Mouse (Mus musculus): ENCODE results near the gene Sco1. TPM values are rescaled to one million over a fixed set of nuclear protein-coding genes. Genes with fewer than 3 reads are reported as not detected.

Sco1 gene
- polyA plus RNA-seq, 1 experiment from 2014 or later = 18.2 TPM

DNA sequence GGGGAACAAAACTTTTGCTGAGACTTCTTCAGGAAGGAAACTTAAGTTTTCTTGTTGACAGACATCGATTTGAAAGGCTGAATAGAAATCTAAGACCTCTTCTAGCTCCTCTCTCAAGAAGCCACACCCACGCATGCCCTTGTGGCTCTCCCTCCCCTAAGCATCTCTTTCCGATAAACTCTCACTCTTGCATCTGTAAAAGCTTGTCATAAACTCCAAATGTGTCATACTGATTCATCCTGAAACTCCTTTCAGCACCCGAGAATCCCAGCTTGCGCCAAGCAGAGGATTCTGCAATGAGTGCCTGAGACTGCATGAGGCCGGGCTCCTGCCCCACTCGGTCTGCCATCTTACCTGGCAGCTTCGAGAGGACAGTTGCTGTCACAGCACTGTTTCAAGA lies 4.0 kb upstream of the Sco1 start:
- H3K9ac ChIP-seq = no peak overlapping the region
- peaks cover 13% of the 10 kb centered on the region for H3K4me1 ChIP-seq
- WGBS = 89% methylated on average over 8 of the region's 8 CpGs
- H3K4me2 ChIP-seq (replicated peaks) = no peak overlapping the region
- H3K36me3 ChIP-seq = peaks cover 19% of the 10 kb centered on the region
- no peak overlapping the region for H3K4me3 ChIP-seq
- no peak overlapping the region for H3K27ac ChIP-seq
- ATAC-seq (ENCODE audit: low FRiP score) = no peak
- H3K27me3 ChIP-seq = no peaks in the 10 kb centered on the region
- H3K9me3 ChIP-seq (replicated peaks) = no peaks in the 10 kb centered on the region

DNA sequence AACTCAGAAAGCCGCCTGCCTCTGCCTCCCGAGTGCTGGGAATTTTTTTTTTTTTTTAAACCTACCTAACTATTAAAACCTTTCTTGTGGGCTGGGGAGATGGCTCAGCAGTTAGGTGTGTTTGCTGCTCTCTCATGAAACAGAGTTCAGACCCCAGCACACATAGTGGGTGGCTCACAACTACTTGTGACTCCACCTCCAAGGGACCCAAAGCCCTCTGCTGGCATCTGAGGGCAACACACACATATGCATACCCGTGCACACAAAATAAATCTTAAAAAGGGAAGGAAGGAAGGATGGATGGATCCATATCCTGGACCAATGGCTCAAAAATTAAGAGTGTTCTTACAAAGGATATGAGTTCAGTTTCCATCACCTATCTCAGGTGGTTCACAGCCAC lies 3.2 kb upstream of the Sco1 start:
- 91% methylated on average over 3 of the region's 3 CpGs for WGBS
- no peak overlapping the region for H3K4me3 ChIP-seq
- no peak for ATAC-seq (ENCODE audit: low FRiP score)
- H3K9me3 ChIP-seq (replicated peaks) = no peaks in the 10 kb centered on the region
- H3K4me2 ChIP-seq (replicated peaks) = no peak overlapping the region
- H3K27me3 ChIP-seq = no peaks in the 10 kb centered on the region
- no peak overlapping the region for H3K27ac ChIP-seq
- no peak overlapping the region for H3K9ac ChIP-seq
- peaks cover 20% of the 10 kb centered on the region for H3K4me1 ChIP-seq
- peaks cover 24% of the 10 kb centered on the region for H3K36me3 ChIP-seq

DNA sequence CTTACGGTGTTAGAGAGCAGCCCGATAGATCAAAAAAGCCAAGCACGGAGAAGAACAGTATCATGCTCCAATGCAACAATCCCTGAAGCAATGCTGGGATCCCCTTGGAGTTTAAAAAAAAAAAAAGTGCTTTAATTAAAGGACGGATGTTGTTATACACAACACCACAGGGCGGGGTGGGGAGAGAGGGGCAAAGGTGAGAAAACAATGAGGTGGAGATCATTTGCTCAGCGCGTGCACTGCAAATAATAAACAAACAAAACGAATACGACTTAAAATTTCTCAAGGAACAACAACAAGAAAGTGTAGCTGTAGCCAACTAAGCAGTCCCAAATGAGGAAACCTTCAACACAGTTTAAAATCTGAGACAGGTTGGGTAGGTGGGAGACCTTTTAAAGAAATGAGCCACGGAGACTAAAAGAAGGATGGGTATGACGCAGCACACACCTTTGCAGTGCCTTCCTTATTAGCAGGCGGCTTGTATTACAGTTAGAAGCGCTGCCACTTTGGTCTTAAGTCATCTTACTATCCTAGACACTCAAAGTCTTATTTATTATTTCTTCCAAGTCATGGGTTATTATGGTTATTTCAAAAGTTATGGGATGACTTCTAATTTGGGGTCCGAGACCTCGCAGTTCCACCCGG lies 672 bp upstream of the Sco1 start:
- ATAC-seq (ENCODE audit: low FRiP score) = peak; percentile 69
- peak overlapping the region; percentile 82 for H3K27ac ChIP-seq
- WGBS = 10% methylated on average over 16 of the region's 16 CpGs
- H3K4me2 ChIP-seq (replicated peaks) = peak overlapping the region; percentile 64
- H3K4me1 ChIP-seq = peaks cover 20% of the 10 kb centered on the region
- H3K9ac ChIP-seq = peak overlapping the region; percentile 73
- peaks cover 28% of the 10 kb centered on the region for H3K36me3 ChIP-seq
- peak overlapping the region; percentile 84 for H3K4me3 ChIP-seq
- no peaks in the 10 kb centered on the region for H3K9me3 ChIP-seq (replicated peaks)
- no peaks in the 10 kb centered on the region for H3K27me3 ChIP-seq

DNA sequence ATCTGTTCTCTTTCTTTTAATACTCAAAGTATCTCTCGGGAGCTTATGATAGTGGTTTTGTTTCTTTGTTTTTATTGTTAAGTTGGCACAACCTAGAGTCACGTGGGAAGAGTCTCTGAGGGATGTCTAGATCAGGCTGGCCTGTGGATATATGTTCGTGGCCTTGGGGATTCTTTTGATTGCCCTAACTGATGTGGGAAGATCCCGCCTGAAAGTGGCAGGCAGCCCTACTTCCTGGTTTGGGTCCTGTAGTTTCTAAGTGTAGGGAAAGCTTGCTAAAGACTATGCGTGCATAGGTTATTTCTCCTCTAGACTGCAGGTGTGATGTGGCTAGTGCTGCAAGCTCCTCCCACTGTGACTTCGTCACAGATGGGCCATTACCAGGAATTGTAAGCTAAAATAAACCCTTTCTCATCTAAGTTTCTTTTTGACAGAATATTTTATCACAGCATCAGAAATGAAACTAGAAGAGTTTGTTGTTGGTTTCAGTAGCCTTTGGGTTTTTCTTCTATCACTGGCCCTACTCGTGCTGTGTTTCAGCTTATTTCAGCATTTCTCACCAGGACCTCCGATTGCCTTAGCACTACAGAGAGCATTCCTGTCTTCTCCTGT lies 2.4 kb downstream of the Sco1 start:
- WGBS = 89% methylated on average over 8 of the region's 8 CpGs
- H3K27me3 ChIP-seq = no peaks in the 10 kb centered on the region
- no peaks in the 10 kb centered on the region for H3K9me3 ChIP-seq (replicated peaks)
- no peak for ATAC-seq (ENCODE audit: low FRiP score)
- no peak overlapping the region for H3K27ac ChIP-seq
- peaks cover 20% of the 10 kb centered on the region for H3K4me1 ChIP-seq
- no peak overlapping the region for H3K4me3 ChIP-seq
- H3K4me2 ChIP-seq (replicated peaks) = no peak overlapping the region
- no peak overlapping the region for H3K9ac ChIP-seq
- H3K36me3 ChIP-seq = peaks cover 50% of the 10 kb centered on the region

DNA sequence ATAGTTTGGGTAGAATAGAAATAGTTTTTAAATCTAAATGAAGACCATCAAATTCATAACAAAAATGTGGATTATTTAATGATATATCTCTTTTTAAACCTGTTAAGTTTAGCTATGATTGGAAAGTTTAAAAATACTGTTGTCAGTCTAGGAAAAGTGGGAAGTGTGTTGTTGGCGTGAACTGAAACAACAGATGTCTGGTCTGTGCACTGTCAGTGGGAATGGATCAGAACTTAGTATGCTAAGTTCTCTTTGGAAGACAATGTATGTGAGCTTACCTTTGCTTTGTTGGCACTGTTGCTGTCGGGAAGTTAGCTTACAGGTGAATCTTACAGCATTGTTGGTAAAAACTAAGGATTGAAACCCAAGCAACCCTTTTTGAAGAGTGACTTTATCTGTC lies 8.8 kb downstream of the Sco1 start:
- ATAC-seq (ENCODE audit: low FRiP score) = no peak
- H3K36me3 ChIP-seq = peaks cover 87% of the 10 kb centered on the region
- H3K4me2 ChIP-seq (replicated peaks) = no peak overlapping the region
- H3K27ac ChIP-seq = no peak overlapping the region
- 94% methylated on average over 2 of the region's 2 CpGs for WGBS
- no peaks in the 10 kb centered on the region for H3K4me1 ChIP-seq
- H3K27me3 ChIP-seq = no peaks in the 10 kb centered on the region
- no peaks in the 10 kb centered on the region for H3K9me3 ChIP-seq (replicated peaks)
- H3K4me3 ChIP-seq = no peak overlapping the region
- H3K9ac ChIP-seq = no peak overlapping the region

DNA sequence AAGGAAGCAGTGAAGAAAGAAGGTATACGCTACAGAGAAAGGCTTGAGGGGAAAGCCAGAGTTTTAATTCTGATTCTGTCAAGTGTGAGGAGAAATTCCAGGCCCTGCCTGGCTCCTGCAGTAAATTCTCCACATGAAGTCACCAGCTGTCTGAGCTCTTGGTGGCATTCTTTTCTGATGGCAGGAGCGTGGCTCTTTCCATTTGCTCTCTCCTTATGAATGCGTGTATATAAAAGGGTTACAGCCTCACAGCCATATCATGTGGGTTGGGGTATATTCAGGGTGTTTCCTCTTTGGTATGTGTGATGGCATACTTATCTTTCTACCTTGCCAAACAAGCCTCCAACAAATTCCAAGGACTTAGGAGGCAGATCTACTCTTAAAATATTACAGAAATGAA lies 10.3 kb downstream of the Sco1 start:
- no peaks in the 10 kb centered on the region for H3K4me1 ChIP-seq
- ATAC-seq (ENCODE audit: low FRiP score) = no peak
- H3K4me2 ChIP-seq (replicated peaks) = no peak overlapping the region
- no peaks in the 10 kb centered on the region for H3K27me3 ChIP-seq
- no peak overlapping the region for H3K27ac ChIP-seq
- no peak overlapping the region for H3K4me3 ChIP-seq
- no peaks in the 10 kb centered on the region for H3K9me3 ChIP-seq (replicated peaks)
- no peak overlapping the region for H3K9ac ChIP-seq
- H3K36me3 ChIP-seq = peaks cover 84% of the 10 kb centered on the region
- 96% methylated on average over 3 of the region's 3 CpGs for WGBS

DNA sequence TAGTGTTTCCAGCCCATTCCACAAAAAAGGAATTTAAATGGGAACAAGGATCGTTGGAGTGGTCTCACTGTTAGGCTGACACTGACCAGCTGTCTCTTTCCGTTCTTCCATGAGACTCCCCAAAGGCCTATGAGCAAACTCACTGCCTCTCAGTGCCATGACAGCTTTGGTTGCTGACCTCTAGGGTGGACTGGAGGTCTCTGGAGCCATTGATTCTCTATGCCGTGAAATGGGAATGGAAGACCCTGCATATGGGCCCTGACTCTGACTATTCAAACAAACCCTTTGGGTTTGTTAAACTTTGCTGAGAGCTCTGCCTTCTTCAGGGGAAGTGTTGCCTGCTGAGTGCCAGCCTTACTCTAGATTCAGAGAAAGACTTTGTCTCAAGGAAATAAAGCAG lies 15.3 kb downstream of the Sco1 start:
- 87% methylated on average over 3 of the region's 3 CpGs for WGBS
- H3K9me3 ChIP-seq (replicated peaks) = no peaks in the 10 kb centered on the region
- no peak overlapping the region for H3K4me3 ChIP-seq
- H3K9ac ChIP-seq = no peak overlapping the region
- no peak overlapping the region for H3K4me2 ChIP-seq (replicated peaks)
- H3K27ac ChIP-seq = no peak overlapping the region
- no peak for ATAC-seq (ENCODE audit: low FRiP score)
- no peaks in the 10 kb centered on the region for H3K4me1 ChIP-seq
- no peaks in the 10 kb centered on the region for H3K27me3 ChIP-seq
- peaks cover 44% of the 10 kb centered on the region for H3K36me3 ChIP-seq

DNA sequence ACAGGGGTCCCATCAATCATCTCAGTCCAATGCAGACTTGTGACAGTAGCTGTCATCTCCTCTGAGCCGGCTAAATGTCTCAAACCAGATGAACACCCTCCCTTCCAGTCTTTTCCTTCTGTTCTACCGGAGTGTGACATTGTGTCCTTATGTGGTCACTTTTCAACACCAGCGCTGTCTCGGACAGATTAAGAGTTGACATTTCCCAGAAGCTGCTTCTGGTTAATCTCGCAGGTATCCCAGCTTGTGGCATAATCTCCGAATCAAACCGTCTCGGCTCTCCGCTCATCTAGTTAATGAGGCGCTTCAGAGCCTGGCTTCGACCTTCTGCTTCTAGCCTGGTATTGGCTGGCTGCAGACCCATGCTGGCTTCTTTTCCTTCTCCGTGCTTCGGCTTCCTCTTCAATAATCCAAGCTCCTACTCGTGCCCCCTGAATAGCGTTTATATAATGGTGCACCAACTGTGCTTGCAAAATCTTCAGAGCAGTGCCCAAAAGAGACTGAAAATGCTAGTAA lies 20.2 kb downstream of the Sco1 start:
- no peak for ATAC-seq (ENCODE audit: low FRiP score)
- Histone ChIP-seq H3K27me3 (no peaks in the 10 kb centered on the region), H3K4me2 (replicated peaks) (no peak overlapping the region), H3K27ac (no peak overlapping the region), H3K9ac (no peak overlapping the region), H3K9me3 (replicated peaks) (no peaks in the 10 kb centered on the region), H3K4me3 (no peak overlapping the region), H3K36me3 (no peaks in the 10 kb centered on the region), H3K4me1 (0 out of 2 replicates have a peak, but pooled peaks cover 4% of the 10 kb centered on the region)
- WGBS = 64% methylated on average over 15 of the region's 15 CpGs

DNA sequence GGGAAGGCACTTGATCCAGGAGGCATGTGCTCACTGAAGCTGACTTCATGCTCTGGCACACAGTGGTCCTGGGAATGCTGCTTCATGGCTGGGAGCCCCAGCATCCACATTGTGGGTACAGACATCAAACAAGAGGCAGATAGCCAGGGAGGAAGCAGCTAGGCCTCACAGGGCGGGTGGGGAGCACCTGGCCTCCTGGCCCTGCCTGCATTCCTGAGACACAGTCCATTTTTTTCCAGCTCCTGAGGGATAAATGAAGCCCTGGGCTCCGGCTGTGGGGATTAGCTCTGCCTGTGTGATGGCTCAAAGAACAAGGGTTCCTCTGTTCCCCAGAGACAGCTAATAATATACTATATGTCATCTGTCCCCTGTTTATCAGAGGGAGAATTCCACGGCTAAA lies 22.6 kb downstream of the Sco1 start:
- Histone ChIP-seq H3K27me3 (no peaks in the 10 kb centered on the region), H3K4me1 (peaks cover 16% of the 10 kb centered on the region), H3K4me3 (no peak overlapping the region), H3K9ac (no peak overlapping the region), H3K9me3 (replicated peaks) (no peaks in the 10 kb centered on the region), H3K27ac (no peak overlapping the region), H3K4me2 (replicated peaks) (no peak overlapping the region), H3K36me3 (no peaks in the 10 kb centered on the region)
- 42% methylated on average over 3 of the region's 3 CpGs for WGBS
- no peak for ATAC-seq (ENCODE audit: low FRiP score)

DNA sequence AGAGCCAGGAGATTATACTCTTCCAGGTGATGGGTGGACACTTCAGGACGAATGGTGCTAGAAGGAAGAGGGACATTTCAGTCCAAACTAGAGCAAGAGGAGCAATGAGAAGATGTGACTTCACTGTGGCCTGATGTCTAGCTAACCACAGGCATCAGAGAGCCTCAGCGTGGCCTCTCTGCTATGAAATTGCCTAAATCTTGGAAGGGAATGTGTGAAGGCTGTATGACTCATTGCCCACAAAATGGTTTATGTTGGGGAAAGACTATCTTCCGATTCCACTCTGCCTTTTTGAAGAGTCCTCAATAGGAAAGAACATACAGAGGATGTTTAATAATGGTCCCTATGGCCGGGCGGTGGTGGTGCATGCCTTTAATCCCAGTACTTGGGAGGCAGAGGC lies 24.3 kb downstream of the Sco1 start:
- Histone ChIP-seq H3K4me1 (peaks cover 28% of the 10 kb centered on the region), H3K4me2 (replicated peaks) (no peak overlapping the region), H3K9me3 (replicated peaks) (no peaks in the 10 kb centered on the region), H3K36me3 (no peaks in the 10 kb centered on the region), H3K27me3 (0 out of 2 replicates have a peak, but pooled peaks cover 5% of the 10 kb centered on the region), H3K4me3 (no peak overlapping the region), H3K27ac (no peak overlapping the region), H3K9ac (no peak overlapping the region)
- WGBS = 92% methylated on average over 5 of the region's 5 CpGs
- ATAC-seq (ENCODE audit: low FRiP score) = no peak

DNA sequence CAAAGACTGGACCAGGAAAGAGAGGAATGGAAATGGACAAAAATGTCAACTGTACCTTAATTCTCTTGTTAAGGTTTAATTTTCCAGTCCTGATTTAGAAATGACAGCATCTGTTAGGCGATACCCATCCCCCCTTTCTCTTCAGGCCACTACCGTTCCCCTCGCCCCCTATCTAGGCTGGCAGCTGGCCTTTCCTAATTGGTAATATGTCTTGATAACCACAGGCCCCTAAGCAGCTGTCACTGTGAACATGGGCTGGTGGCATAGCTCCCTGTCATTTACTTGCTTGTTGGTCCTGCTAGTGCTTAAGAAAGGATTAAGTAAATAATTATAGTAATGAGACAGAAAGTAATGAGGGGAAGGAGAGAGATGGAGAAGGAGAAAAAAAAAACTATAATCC lies 25.0 kb downstream of the Sco1 start:
- Histone ChIP-seq H3K9me3 (replicated peaks) (no peaks in the 10 kb centered on the region), H3K4me3 (no peak overlapping the region), H3K9ac (no peak overlapping the region), H3K4me1 (peaks cover 28% of the 10 kb centered on the region), H3K27me3 (0 out of 2 replicates have a peak, but pooled peaks cover 10% of the 10 kb centered on the region), H3K27ac (no peak overlapping the region), H3K4me2 (replicated peaks) (no peak overlapping the region), H3K36me3 (no peaks in the 10 kb centered on the region)
- no peak for ATAC-seq (ENCODE audit: low FRiP score)
- 51% methylated on average over 3 of the region's 3 CpGs for WGBS

DNA sequence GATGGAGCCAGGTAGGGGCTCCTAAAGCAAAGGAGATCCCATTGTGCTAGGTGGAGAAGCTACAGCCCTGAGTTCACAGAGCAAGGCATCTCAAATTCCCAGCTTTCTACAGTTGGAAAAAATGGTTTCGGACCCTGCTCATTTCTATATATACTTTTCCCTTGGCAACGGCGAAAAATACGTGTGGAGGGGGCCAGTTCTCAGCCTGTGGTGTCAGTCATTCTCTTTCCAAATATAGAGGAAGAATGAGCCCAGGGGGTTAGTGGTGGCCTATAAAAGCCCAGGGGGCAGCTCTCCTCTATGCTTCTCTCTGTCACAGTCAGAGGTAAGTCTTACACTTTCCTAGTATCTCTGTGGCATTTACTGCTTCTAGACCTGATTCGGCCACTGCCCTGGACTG lies 25.5 kb downstream of the Sco1 start, which contains the start of gene Myh3:
Gene Myh3, plus strand, starts transcription at position 301 of the 400 bp plus-strand sequence.
- no peak for ATAC-seq (ENCODE audit: low FRiP score)
- Histone ChIP-seq H3K4me1 (peaks cover 28% of the 10 kb centered on the region), H3K27me3 (0 out of 2 replicates have a peak, but pooled peaks cover 11% of the 10 kb centered on the region), H3K9ac (no peak within 1 kb of the TSS), H3K4me2 (replicated peaks) (no peak within 1 kb of the TSS), H3K36me3 (no peaks in the 10 kb centered on the region), H3K9me3 (replicated peaks) (no peaks in the 10 kb centered on the region), H3K4me3 (no peak within 1 kb of the TSS), H3K27ac (no peak within 1 kb of the TSS)
- WGBS = 89% methylated on average over 5 of the region's 5 CpGs

DNA sequence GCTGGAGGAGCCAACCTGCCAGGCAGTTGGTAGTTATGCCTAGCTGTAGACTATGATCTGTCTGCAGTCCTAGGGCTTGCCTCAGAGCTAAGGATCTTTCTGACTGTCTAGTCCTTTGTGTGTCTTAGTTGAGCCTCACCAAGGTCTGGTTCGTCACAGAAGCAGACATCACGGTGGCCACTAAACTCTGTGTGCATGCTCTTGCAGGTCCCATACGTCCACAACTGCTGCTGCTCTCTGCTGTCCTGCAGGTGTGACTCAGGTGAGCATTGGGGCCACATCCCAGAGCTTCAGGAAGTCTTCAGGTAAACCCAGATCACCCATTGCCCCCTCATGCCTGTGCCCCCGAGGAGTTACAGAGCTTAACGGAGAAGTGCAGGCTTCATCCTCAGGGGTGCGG lies 26.4 kb downstream of the Sco1 start:
- Histone ChIP-seq H3K27ac (no peak overlapping the region), H3K4me3 (no peak overlapping the region), H3K9me3 (replicated peaks) (no peaks in the 10 kb centered on the region), H3K36me3 (no peaks in the 10 kb centered on the region), H3K27me3 (peaks cover 16% of the 10 kb centered on the region), H3K4me2 (replicated peaks) (no peak overlapping the region), H3K9ac (no peak overlapping the region), H3K4me1 (peaks cover 28% of the 10 kb centered on the region)
- WGBS = 88% methylated on average over 6 of the region's 6 CpGs
- no peak for ATAC-seq (ENCODE audit: low FRiP score)
